Mouse (Mus musculus) neural tube, embryonic 14.5 days (tissue): ENCODE measurements around the gene Hebp1. TPM values are rescaled to one million over a fixed set of nuclear protein-coding genes. Genes with fewer than 3 reads are reported as not detected.

ENCODE experiments used
- ATAC-seq: fragments of 200-750 bp; cut with Nextera tagmentation; 2 replicates; pipeline ENCODE4 v1.8.0; 2017; ENCODE audit warnings: low read depth, mild to moderate bottlenecking, moderate TSS enrichment, moderate library complexity
- H3K27ac ChIP-seq: fragments of 300-500 bp; sonication (generic); 2 replicates; pipeline ENCODE4 v1.5.1; 2014; ENCODE audit warnings: low read depth, mild to moderate bottlenecking, control low read depth, low read length, moderate library complexity, mixed read lengths
- H3K27me3 ChIP-seq: fragments of 300-500 bp; sonication (generic); 2 replicates; pipeline ENCODE4 v1.6.1; 2014; ENCODE audit warnings: low read length; ENCODE audit not compliant: control insufficient read depth, insufficient read depth
- H3K36me3 ChIP-seq: fragments of 300-500 bp; sonication (generic); 2 replicates; pipeline ENCODE4 v1.6.1; 2014; ENCODE audit warnings: low read length, mixed read lengths; ENCODE audit not compliant: control insufficient read depth, insufficient read depth
- H3K4me1 ChIP-seq: fragments of 300-500 bp; sonication (generic); 2 replicates; pipeline ENCODE4 v1.6.1; 2014; ENCODE audit warnings: low read length; ENCODE audit not compliant: control insufficient read depth, insufficient read depth
- H3K4me2 ChIP-seq: fragments of 300-500 bp; sonication (generic); 2 replicates; pipeline ENCODE4 v1.6.1; 2014; ENCODE audit warnings: mild to moderate bottlenecking, low read depth, low read length, control low read depth
- H3K4me3 ChIP-seq: fragments of 300-500 bp; sonication (generic); 2 replicates; pipeline ENCODE4 v1.5.1; 2014; ENCODE audit warnings: low read depth, low read length, control low read depth, mixed read lengths
- H3K9ac ChIP-seq: fragments of 300-500 bp; sonication (generic); replicated peaks from 2 replicates; pipeline ENCODE4 v1.6.1; 2014; ENCODE audit warnings: low read depth, mild to moderate bottlenecking, control low read depth, low read length, mixed read lengths
- H3K9me3 ChIP-seq: fragments of 300-500 bp; sonication (generic); 2 replicates; pipeline ENCODE4 v1.6.1; 2016; ENCODE audit warnings: low read length; ENCODE audit not compliant: control insufficient read depth
- WGBS: fragments of 180-500 bp; shearing (Covaris S2); extraction: QIAGEN DNeasy Blood & Tissue Kit; methylation state at CpG from one replicate; pipeline ENCODE4 v1.1.7; 2014; 5-methylcytosine and 5-hydroxymethylcytosine counted together
- polyA plus RNA-seq: library from polyadenylated mRNA; unstranded; fragments of >200 nt; fragmentation: Nextera tagmentation; extraction: Ambion mirVana; gene quantifications from 2 replicates; pipeline ENCODE4 v1.2.1, GENCODE M21; 2014

Gene Hebp1
- polyA plus RNA-seq, 1 experiment from 2014 or later: 3.0 TPM

GRCm38 (mm10) chr6:135171736-135172135, 26.1 kb downstream of the Hebp1 start:
- 76% methylated on average over 14 of the region's 14 CpGs for WGBS
- no peak for ATAC-seq
- H3K4me3 ChIP-seq: no peak overlapping the region

GRCm38 (mm10) chr6:135169246-135169645, 28.6 kb downstream of the Hebp1 start:
- Histone ChIP-seq H3K27ac (no peak overlapping the region), H3K4me3 (no peak overlapping the region), H3K36me3 (no peaks in the 10 kb centered on the region), H3K9ac (no peak overlapping the region), H3K27me3 (no peaks in the 10 kb centered on the region), H3K4me2 (no peak overlapping the region), H3K4me1 (no peaks in the 10 kb centered on the region), H3K9me3 (no peaks in the 10 kb centered on the region)
- ATAC-seq: no peak
- 88% methylated on average over 3 of the region's 3 CpGs for WGBS

More at GRCm38 (mm10) chr6:135171736-135172135, 26.1 kb downstream of the Hebp1 start:
- Histone ChIP-seq H3K4me2 (no peak overlapping the region), H3K27me3 (no peaks in the 10 kb centered on the region), H3K36me3 (no peaks in the 10 kb centered on the region), H3K4me1 (no peaks in the 10 kb centered on the region), H3K9me3 (no peaks in the 10 kb centered on the region), H3K27ac (no peak overlapping the region), H3K9ac (no peak overlapping the region)

GRCm38 (mm10) chr6:135168471-135168870, 29.4 kb downstream of the Hebp1 start:
- no peak overlapping the region for H3K9ac ChIP-seq
- WGBS: 77% methylated on average over 6 of the region's 6 CpGs
- H3K27ac ChIP-seq: no peak overlapping the region

GRCm38 (mm10) chr6:135167380-135168311, 30.2 kb downstream of the Hebp1 start:
- H3K9me3 ChIP-seq: no peaks in the 10 kb centered on the region
- peak overlapping the region; percentile 58 for H3K9ac ChIP-seq
- no peak overlapping the region for H3K27ac ChIP-seq
- WGBS: 4% methylated on average over 43 of the region's 46 CpGs
- peak; percentile 87 for ATAC-seq
- peak overlapping the region; percentile 76 for H3K4me2 ChIP-seq
- H3K4me3 ChIP-seq: peak overlapping the region; percentile 41
- H3K27me3 ChIP-seq: no peaks in the 10 kb centered on the region
- no peaks in the 10 kb centered on the region for H3K4me1 ChIP-seq
- H3K36me3 ChIP-seq: no peaks in the 10 kb centered on the region

More at GRCm38 (mm10) chr6:135168471-135168870, 29.4 kb downstream of the Hebp1 start:
- Histone ChIP-seq H3K9me3 (no peaks in the 10 kb centered on the region), H3K27me3 (no peaks in the 10 kb centered on the region), H3K4me3 (peak overlapping the region; percentile 41), H3K36me3 (no peaks in the 10 kb centered on the region), H3K4me2 (peak overlapping the region; percentile 76), H3K4me1 (no peaks in the 10 kb centered on the region)
- no peak for ATAC-seq

- ATAC-seq: no peak
- H3K4me2 ChIP-seq: no peak overlapping the region
- no peaks in the 10 kb centered on the region for H3K4me1 ChIP-seq
- no peak overlapping the region for H3K4me3 ChIP-seq
- H3K9ac ChIP-seq: no peak overlapping the region
- no peaks in the 10 kb centered on the region for H3K36me3 ChIP-seq
- no peak overlapping the region for H3K27ac ChIP-seq
- H3K27me3 ChIP-seq: no peaks in the 10 kb centered on the region
- 45% methylated on average over 5 of the region's 5 CpGs for WGBS
- H3K9me3 ChIP-seq: no peaks in the 10 kb centered on the region
These were observed 31.1 kb downstream of the Hebp1 start for GRCm38 (mm10) chr6:135166712-135167111.

- Histone ChIP-seq H3K9me3 (no peaks in the 10 kb centered on the region), H3K27me3 (no peaks in the 10 kb centered on the region), H3K36me3 (no peaks in the 10 kb centered on the region), H3K4me3 (no peak overlapping the region), H3K4me2 (no peak overlapping the region), H3K27ac (no peak overlapping the region), H3K9ac (no peak overlapping the region), H3K4me1 (no peaks in the 10 kb centered on the region)
- no peak for ATAC-seq
- 92% methylated on average over 3 of the region's 3 CpGs for WGBS
These were observed 31.6 kb downstream of the Hebp1 start for GRCm38 (mm10) chr6:135166262-135166661.

GRCm38 (mm10) chr6:135165706-135166105, 32.1 kb downstream of the Hebp1 start:
- H3K9me3 ChIP-seq: no peaks in the 10 kb centered on the region
- 82% methylated on average over 2 of the region's 2 CpGs for WGBS
- no peak overlapping the region for H3K27ac ChIP-seq
- H3K36me3 ChIP-seq: no peaks in the 10 kb centered on the region
- H3K9ac ChIP-seq: no peak overlapping the region
- no peak for ATAC-seq
- H3K27me3 ChIP-seq: no peaks in the 10 kb centered on the region
- H3K4me3 ChIP-seq: no peak overlapping the region
- no peaks in the 10 kb centered on the region for H3K4me1 ChIP-seq
- no peak overlapping the region for H3K4me2 ChIP-seq

GRCm38 (mm10) chr6:135165191-135165590, 32.6 kb downstream of the Hebp1 start:
- Histone ChIP-seq H3K27ac (no peak overlapping the region), H3K9ac (no peak overlapping the region), H3K4me1 (no peaks in the 10 kb centered on the region), H3K27me3 (no peaks in the 10 kb centered on the region), H3K4me3 (no peak overlapping the region), H3K9me3 (no peaks in the 10 kb centered on the region), H3K36me3 (no peaks in the 10 kb centered on the region), H3K4me2 (no peak overlapping the region)
- WGBS: 61% methylated on average over 3 of the region's 3 CpGs
- no peak for ATAC-seq

GRCm38 (mm10) chr6:135162861-135163260, 35.0 kb downstream of the Hebp1 start:
- Histone ChIP-seq H3K27me3 (no peaks in the 10 kb centered on the region), H3K9ac (no peak overlapping the region), H3K27ac (no peak overlapping the region), H3K4me3 (no peak overlapping the region), H3K9me3 (no peaks in the 10 kb centered on the region), H3K4me1 (no peaks in the 10 kb centered on the region), H3K4me2 (no peak overlapping the region), H3K36me3 (no peaks in the 10 kb centered on the region)
- WGBS: 89% methylated on average over 4 of the region's 4 CpGs
- no peak for ATAC-seq
